Mouse (Mus musculus) spleen, postnatal 4 days (tissue): ENCODE data around the gene Rhbdl3.
"Not testable (repeated sequence)": the region's sequence is repeated elsewhere in the genome, so short reads cannot be mapped to it uniquely, and the experiment has no call there.

ENCODE experiments used
- DNase-seq, 2 experiments: peaks; one replicate each; pipeline ENCODE4 v3.0.0; 2022; ENCODE audit warnings: low spot score in 2 of 2

Gene Rhbdl3

DNA sequence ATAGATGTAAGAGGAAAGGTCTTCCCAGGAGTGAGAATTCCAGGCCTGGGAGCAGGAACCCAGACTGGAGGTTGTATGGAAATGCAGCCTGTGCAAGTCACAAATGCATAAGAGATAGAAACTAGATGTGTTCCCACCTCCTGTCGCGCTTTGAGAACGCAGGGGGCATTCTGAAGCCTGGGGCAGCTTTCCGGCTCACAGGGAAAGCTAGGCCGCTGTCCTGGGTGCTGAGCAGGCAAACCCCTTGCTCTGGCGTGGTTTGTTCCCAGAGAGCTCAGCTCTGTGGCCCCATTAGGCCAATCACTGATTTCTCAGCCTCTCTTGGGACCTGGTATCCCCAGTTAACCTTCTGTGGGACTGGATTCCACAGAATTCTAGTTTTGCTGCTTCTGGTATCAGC is 11.9 kb downstream of the Rhbdl3 start:
- DNase-seq: no peak

DNA sequence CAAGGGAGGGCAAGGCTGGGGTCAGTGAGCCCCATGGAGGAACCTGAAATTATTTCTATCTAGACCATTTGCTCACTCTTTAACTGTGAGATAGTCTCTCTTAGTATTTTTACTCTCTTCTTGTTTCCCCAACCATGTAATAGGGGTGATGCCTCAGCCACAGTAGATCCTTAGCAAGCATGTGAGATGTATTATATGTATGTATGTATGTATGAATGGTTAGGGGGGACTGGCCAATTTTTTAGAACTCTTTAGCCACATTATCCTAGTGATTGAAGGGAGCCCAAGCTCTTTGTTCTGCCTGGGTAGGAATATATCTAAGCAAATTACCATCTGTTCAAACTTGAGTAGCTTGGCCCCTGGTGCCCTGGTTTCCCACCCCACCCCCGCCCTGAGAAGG is 12.8 kb downstream of the Rhbdl3 start:
- DNase-seq: no peak

DNA sequence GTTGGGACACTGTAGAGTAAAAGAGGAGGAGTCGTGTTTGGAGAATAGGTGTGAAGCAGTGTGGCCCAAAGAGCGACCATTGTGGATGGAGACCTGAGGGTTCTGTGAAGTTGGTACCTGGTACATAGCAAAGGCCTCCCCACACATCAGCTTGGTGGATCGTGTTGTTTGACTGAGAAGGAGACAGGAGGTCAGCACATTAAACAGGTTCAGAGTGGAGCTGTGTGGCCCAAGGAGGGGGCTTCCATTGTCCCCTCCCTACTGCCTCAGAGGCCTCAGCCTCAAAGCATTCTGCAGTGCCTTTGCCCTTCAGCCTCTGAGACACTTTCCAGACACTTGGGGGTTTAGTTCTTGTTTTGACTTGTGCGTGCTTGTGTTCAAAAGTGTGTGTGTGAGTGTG is 13.2 kb downstream of the Rhbdl3 start:
- no peak for DNase-seq

DNA sequence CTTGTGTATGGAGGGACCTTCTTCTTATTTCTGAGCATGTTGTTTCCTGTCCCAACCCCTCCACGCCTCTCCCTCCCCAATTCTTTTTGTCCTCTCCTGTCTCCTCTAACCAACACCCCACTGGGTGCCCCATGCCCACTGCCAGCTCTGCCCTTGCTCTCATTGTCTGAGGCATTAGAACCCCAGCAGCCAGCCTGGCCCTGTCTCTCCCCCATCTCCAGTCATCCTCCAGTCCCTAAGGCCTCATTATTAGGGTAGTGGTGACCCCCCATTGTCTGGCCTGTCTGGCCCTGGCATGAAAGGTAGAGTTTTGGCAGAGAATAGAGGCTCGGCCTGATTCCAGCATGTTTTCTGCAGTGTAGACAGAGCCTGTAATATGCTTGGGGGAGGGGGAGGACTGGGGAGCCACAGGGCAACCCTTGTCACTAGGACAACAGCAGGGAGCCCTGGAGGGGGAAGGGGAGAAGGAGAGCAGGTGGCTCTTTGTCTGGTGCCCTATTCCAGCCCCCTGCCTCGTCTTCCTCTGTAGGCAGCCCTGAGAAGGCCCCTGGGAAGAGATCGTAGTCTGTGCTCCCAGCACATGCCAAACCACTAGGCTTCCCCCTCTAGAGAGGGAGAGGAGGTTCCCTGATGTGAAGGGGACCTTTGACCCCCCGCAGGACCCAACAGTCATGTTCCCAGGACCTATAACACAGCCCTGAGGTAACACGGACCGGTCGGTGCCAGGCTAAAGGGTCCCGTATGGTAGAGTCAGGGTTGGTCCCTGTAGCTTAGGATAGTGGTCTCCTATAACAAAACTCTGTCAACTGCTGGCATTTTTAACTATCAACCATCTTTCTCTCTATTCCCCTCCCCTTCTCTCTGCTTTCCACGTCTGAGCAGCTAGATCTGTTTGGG is 15.3 kb downstream of the Rhbdl3 start:
- no peak for DNase-seq

DNA sequence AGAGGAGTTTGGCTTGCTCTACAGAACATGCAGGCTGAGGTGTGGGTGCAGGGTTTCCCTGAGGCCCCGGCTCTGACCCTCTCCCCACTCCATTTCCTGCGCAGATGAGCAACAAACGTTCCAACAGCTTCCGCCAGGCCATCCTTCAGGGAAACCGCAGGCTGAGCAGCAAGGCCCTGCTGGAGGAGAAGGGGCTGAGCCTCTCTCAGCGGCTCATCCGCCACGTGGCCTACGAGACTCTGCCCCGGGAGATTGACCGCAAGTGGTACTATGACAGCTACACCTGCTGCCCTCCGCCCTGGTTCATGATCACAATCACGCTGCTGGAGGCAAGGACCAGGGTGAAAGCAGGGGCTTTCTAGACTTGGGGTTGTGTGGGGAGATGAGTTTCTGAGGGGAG is 22.5 kb downstream of the Rhbdl3 start:
- peak in 1 of 2 experiments; percentile 15 for DNase-seq

DNA sequence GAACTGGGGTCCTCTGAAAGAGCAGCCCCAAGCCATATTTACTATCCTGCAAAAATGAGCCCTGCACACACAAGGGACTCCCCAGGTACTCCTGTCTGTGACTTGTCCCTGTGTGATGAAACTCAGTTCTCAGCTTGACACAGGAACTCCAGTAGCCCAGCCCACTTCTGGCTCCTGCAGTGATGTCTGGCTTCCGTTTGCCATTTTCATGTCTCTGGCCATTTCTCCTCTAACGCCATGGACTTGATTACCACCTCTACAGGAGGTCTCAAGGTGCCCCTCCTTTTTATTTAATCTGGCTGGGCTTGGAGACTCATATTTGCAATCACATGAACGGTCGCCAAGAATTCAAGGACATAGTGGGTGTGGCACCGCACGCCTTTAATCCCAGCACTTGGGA is 23.9 kb downstream of the Rhbdl3 start:
- no peak for DNase-seq

DNA sequence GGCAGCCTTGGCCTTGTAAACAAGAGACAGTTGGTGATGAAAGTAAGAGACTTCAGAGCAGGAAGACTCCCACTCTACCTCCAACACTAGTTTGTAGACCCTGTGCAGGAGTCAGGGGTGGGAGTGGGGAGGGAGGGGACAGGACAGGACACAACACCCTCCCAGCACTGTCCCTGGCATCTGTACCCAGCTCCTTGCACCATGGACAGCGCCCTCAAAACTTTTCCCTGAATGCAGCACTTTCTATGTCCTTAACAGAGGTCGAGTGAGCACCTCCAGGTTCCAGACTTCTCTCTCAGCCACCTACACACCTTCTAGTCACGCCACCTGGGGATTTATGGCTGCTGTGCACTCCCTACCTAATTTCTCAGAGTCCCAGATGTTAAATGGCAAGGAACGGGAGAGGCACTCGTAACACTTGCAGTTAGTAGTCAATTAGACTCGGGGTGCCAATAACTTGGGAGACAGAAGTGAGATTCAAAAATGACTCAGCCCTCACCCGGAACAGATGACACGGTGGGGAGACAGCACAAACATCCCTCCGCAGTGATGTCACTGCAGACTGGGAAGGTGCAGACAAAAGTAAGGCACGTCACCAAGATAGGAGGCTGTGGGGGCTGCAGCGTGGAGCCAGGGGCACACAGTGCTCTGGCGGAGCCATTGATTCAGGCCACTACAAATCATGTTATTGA is 32.1 kb downstream of the Rhbdl3 start:
- DNase-seq: no peak

DNA sequence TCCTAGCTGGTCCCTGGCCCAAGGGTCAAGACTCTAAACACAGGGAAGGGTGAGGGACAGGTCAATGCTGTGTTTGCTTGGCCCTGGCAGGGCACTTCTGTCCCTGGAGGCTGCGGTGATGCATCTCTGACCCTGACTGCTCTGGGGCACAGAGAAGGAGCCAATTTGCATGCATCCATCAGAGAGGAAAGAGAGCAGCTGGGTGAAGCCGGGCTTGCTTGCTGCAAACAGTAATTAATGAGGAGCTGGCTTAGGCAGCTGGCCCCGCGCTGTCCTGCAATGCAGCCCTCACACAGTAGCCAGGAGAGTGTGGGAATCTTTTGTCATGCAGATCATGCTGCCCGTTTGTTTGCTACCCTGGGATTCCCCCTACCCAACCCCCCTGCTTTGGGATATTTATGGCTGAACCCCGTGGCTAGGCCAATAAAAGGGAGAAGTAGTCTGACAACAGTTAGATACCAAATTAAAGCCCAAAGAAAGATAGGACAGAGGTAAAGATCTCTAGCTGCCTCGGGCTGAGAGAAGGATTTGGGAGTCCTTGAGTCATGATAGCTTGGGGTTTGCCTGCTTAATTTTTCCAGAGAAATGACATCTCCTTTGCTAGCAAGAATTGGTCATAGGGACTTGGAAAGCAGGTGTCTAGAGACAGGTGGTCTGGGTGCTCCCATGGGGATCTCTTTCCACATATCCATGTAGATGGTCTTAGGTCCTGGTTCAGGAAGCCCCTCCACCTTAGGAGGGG is 35.1 kb downstream of the Rhbdl3 start:
- DNase-seq: no peak

DNA sequence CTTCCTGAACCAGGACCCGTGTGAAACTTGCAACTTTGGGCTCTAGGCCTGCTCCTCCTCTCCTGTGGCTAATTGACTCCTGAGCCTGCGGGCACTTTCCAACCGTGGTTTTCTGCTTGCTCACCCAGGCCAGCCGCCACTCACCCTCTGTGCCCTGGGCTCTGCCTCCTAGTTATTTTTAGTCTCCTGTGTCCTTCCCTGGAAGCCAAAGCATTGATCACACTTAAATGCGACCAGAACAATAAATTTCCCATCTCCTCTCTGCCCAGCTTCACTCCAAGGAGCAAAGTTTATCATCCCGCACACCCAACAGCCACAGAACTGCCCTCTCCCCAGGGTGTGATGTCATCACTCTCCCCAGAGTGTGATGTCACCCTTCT is 35.6 kb downstream of the Rhbdl3 start:
- DNase-seq: no peak

DNA sequence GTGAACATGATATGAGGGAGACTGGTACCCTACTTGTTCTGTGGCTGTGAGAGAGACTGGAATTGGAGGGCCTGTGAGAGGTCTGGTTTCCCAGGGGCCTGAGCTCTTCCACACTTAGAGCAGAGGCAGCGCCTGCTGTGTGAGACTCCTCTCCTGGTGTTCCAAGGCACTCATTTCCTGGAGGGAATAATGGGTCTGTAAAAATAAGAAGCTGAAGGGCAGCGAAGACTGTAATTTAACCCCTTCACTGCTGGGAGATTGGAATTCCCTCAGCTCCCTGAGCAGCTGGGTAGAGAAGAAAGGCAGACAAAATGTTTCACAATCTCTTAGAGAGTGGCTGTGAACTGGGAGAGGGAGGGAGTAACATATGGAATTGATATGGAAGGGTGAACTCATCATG is 41.8 kb downstream of the Rhbdl3 start:
- DNase-seq: no peak

DNA sequence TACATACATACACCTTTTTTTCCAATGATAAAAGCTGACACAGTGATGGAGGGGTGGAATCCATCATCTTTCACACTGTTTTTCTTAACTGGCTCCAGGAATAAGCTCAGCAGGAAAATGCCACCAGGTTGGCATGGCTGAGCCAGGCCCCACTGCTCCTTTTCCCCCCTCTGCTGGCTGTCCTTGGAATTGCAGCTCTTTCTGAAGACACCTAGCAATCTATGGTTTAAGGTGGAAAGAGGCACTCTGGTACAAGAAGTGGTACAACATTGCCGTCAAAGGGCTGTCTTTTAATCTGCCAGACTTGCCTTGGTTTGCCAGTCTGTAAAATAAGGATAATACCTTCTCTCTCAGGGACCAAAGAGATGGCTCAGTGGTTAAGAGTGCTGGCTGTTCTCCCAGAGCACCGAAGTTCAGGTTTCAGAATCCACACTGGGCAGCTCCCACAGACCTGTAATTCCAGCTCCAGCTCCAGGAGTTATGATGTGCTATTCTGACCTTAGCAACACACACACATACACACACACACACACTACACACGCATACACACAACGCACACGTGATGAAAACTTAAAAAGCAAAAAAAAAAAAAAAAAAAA is 51.2 kb downstream of the Rhbdl3 start:
- DNase-seq: peak; percentile 75 to 94

DNA sequence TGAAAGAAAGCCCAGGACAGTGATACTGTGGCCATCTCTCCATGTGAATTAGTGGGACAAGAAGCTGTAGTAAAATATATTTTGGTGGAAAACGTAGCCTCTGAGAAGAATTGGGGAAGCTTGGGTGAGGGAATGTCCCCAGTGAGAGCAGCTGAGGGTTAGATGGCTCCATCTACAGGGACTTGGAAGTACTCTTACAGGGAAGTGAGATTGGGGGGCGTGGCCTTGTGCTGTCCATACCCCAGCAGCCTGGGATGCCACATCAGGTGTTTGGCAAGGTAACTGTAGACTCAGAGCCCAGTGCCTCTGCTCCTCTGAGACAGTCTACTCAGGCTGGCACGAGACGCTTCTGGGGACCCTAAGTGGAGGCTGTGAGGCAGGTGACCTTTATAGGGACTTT is 54.1 kb downstream of the Rhbdl3 start:
- DNase-seq: peak in 1 of 2 experiments; percentile 18

DNA sequence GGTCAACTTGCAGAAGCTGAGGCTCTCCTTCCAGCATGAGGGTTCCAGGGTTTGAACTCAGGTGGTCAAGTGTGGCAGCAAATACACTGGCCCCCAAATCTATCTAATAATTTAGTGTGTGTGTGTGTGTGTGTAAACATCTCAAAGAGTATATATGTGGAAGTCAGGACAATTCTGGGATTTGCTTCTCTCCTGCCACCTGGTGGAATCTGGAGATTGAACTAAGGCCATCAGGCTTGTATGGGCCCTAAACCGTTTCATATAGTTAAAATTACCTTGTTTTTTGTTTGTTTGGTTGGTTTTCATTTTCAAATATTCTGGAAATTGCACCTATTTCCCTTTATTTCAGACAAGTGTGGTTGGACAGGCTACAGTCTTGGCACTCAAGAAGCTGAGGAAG is 68.2 kb downstream of the Rhbdl3 start:
- no peak for DNase-seq

DNA sequence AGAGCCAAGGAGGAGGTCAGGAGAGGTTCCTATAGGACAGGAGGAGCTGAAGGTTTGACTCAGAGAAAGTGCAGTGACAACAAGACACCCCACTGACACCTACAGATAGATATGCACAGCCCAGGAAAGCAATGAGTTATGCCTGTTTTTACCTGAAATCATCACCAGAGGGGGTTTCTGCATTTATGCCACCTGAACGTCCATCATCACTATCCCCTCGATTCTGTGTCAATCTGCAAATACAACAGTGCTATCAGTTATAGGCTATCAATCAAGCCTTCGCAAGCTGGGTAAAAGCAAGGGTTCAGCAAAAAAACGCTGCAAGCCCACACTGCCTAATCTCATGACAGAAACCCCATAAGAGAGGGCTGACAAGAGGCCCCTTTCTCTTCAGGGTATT is 75.9 kb downstream of the Rhbdl3 start:
- DNase-seq: no peak

DNA sequence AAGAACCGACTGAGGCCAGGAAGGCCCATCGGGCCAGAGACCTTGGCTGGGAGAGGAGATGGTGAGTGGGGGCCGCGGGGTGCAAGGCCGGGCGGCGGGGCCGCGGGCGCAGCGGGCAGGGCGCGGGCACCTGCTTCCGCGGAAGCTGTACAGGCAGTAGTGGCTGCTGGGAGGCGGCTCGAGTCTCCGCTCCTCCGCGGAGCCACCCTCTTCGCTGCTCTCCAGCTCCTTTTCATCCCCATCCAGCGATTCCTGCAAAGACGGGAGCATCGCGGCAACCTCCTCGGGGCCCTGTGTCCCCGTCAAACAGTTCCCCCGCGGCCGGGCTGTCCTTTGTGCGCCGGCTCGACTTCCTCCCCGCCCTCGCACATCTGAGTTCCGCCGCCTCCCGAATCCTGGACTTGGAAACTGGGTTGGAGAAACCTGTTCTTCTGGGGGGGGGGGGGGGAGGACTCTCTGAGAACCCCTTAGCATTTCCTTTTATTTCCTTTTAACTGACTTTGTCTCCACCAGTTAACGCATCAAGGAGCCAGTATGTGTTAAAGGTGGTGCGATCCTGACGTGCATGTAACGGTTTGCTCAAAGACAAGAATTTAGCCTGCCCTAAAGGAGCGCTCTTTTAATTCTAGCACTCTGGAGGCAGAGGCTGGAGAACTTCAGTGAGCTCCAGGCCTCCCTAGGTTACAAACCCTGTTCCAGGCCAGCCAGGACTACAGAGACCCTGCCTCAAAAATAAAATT is 77.2 kb downstream of the Rhbdl3 start, which contains the start of gene 5730455P16Rik:
5730455P16Rik (minus strand) TSS at position 323 of the 740 bp plus-strand sequence.
- DNase-seq: peak; percentile 84 to 94

DNA sequence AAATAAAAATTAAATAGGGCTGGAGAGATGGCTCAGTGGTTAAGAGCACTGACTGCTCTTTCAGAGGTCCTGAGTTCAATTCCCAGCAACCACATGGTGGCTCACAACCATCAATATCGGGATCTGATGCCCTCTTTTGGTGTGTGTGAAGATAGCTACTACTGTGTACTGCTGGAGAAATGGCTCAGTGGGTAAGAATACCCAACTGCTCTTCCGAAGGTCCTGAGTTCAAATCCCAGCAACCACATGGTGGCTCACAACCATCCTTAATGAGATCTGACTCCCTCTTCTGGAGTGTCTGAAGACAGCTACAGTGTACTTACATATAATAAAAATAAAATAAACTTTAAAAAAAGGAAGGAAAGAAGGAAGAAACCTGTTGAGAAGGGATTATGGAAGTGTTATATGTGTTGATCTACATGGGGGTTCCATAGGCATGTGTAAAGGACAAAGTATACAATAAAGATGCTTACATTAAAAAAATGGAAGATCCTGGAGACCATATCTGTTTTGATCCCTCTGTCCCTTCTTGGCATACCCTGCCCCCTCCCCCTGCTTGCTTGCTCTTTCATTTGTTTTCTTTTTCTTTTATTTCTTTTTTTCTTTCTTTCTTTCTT is 77.8 kb downstream of the Rhbdl3 start:
- DNase-seq: not testable (repeated sequence)

DNA sequence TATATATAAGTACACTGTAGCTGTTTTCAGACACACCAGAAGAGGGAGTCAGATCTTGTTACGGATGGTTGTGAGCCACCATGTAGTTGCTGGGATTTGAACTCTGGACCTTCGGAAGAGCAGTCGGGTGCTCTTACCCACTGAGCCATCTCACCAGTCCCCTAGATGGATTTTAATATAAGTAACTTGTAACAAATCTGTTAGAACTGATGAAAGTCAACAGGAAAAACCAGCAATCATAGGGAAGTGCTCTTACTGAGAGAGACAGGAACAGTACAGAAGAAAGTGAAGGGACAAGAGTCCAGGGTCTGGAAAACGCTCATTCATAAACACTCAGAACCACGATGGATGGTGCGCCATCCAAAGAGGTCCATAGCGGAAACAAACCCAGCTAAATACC is 78.5 kb downstream of the Rhbdl3 start:
- not testable (repeated sequence) for DNase-seq

DNA sequence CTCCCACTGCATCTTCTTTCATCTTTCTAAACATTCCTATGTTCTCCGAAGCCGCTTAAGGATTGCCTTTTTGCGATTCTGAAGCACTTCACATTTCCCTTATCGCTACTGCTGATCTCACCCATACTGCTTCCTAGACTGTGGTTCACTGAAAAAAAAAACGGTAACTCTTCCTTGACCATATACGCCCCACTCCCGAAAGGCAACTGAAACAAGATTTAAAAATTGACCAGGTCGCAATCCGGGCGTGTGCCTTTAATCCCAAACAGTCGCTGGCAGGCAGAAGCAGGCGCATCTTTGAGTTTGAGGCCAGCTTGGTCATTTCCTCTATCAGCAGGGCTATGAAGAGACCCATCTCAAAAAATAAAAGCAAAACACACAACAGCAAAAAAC is 81.9 kb downstream of the Rhbdl3 start:
- peak; percentile 38 to 73 for DNase-seq

DNA sequence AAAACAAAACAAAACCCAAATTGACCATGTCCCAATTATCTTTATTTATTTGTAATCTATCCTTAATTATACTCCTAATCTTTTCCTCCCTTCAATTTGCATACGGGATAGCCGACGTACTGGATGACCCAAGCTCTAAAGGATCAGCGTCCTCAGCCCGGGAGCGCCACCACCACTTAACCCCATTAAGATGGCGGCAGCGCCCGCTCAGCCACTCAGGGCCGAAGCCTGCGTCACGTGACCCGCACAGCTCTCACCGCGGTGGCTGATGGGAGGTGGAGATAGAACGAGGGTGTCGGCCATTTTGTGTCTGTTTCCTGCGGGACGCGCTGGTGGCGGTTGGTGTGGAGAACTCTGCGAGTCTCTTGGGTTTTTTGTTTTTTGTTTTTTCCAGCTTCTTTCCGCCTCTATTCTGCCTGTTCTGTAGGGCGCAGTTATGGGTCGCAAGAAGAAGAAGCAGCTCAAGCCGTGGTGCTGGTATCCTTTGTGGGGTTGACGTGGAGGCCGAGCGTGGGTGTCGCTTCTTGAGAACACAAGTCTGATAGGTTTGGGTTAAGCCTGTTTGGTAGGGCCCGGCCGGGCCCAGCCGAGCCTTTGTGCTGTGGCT is 82.4 kb downstream of the Rhbdl3 start, which contains the start of gene Zfp207:
Zfp207 (plus strand) TSS at position 261 of the 607 bp plus-strand sequence.
- peak; percentile 98 to 99 for DNase-seq

DNA sequence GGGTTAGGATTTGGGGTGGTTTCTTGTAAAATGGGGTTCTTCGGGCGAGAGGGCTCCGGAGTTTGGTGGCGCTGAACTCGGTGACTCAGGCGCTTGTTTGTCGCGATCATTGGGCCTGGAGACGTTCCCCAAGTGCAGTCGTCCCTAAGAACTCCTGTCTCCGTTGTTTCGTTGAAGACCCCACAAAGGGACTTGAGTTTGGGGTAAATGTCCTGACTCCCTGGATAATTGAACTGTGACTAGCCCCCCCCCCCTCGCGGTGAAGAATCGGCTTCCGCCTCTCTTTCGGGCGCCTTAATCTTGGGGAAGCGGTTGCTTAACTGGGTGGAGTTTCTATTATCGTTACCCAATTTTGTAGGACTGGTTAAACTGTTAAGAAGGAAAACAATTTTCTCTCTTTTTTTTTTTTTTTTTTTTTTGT is 82.9 kb downstream of the Rhbdl3 start:
- peak in 1 of 2 experiments; percentile 50 for DNase-seq
